Mouse (Mus musculus) neural tube, embryonic 15.5 days (tissue): ENCODE measurements at regions not wholly inside any gene's neighbourhood (a gene's known extent, or its start where the extent isn't known, plus 50 kb on each side); places are given as distances from the start of the nearest gene placed in this dataset.

ENCODE experiments used
- ATAC-seq: fragments of 200-750 bp; cut with Nextera tagmentation; 2 replicates; pipeline ENCODE4 v1.8.0; 2017; ENCODE audit warnings: mild to moderate bottlenecking, moderate TSS enrichment, moderate library complexity; ENCODE audit not compliant: low FRiP score
- H3K27ac ChIP-seq: fragments of 300-500 bp; sonication (generic); replicated peaks from 2 replicates; pipeline ENCODE4 v1.5.1; 2015; ENCODE audit warnings: mild to moderate bottlenecking, inconsistent platforms
- H3K27me3 ChIP-seq: fragments of 300-500 bp; sonication (generic); replicated peaks from 2 replicates; pipeline ENCODE4 v1.6.1; 2015; ENCODE audit warnings: inconsistent platforms
- H3K36me3 ChIP-seq: fragments of 300-500 bp; sonication (generic); 2 replicates; pipeline ENCODE4 v1.6.1; 2015; ENCODE audit warnings: inconsistent platforms
- H3K4me1 ChIP-seq: fragments of 300-500 bp; sonication (generic); 2 replicates; pipeline ENCODE4 v1.6.1; 2015; ENCODE audit warnings: inconsistent platforms
- H3K4me2 ChIP-seq: fragments of 300-500 bp; sonication (generic); 2 replicates; pipeline ENCODE4 v1.6.1; 2015; ENCODE audit warnings: inconsistent platforms, mild to moderate bottlenecking, moderate library complexity
- H3K4me3 ChIP-seq: fragments of 300-500 bp; sonication (generic); replicated peaks from 2 replicates; pipeline ENCODE4 v1.5.1; 2015; ENCODE audit warnings: mild to moderate bottlenecking, inconsistent platforms
- H3K9ac ChIP-seq: fragments of 300-500 bp; sonication (generic); replicated peaks from 2 replicates; pipeline ENCODE4 v1.6.1; 2015; ENCODE audit warnings: mild to moderate bottlenecking, inconsistent platforms
- H3K9me3 ChIP-seq: fragments of 300-500 bp; sonication (generic); replicated peaks from 2 replicates; pipeline ENCODE4 v1.6.1; 2016; ENCODE audit warnings: inconsistent platforms
- WGBS: fragments of 180-500 bp; shearing (Covaris S2); methylation state at CpG from one replicate; pipeline ENCODE4 v1.1.7; 2015; ENCODE audit warnings: mixed read lengths; 5-methylcytosine and 5-hydroxymethylcytosine counted together

DNA sequence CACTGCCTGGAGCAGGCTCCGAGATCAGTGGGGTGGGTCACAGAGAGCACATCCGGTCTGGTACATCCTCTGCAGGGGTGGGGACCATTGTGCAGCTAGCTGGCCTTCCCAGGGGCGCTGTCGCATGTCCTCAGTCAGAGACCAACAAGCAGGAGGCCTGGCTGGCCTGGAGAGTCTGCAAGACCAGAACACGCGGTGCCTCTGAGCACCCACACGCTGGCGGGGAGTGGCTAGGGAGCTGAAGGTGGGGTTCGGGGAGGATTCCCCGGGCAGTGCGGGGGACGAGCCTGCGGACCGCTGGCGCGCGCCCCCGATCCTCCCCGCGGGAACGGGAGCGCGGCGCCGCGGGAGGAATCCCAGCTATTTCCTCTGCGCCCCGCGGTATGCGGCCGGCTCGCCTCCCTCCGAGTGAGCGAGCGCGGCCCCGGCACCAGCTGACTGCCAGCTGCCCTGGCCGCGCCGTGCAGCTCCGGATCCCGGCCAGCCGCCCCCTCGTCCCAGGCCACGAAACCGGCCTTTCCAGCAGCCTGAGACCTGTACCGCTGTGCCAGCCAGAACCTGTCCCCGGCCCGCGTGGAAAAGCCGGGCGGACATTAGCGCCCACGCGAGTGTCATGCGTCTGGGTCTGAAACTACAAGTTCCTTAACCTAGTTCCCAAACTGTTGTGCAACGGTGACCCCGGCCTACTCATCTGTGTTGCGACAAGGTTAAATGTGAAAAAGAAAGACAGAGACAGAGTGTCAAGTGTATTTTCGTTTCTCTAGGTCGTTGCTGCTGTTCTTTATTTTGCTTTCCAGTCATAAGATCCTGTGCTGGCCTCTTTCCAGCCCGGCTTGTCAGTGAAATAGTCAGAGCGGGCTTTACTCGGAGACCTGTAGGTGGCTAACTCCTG, 61.2 kb downstream of the Pkdcc start:
- WGBS: 5% methylated on average over 60 of the region's 64 CpGs
- Histone ChIP-seq H3K4me2 (peak overlapping the region; percentile 90), H3K36me3 (no peaks in the 10 kb centered on the region), H3K9ac (peak overlapping the region; percentile 70), H3K4me1 (peaks cover 25% of the 10 kb centered on the region), H3K27ac (peak overlapping the region; percentile 76), H3K27me3 (0 out of 2 replicates have a peak, but pooled peaks cover 5% of the 10 kb centered on the region), H3K9me3 (no peaks in the 10 kb centered on the region), H3K4me3 (peak overlapping the region; percentile 49)
- peak; percentile 79 for ATAC-seq

DNA sequence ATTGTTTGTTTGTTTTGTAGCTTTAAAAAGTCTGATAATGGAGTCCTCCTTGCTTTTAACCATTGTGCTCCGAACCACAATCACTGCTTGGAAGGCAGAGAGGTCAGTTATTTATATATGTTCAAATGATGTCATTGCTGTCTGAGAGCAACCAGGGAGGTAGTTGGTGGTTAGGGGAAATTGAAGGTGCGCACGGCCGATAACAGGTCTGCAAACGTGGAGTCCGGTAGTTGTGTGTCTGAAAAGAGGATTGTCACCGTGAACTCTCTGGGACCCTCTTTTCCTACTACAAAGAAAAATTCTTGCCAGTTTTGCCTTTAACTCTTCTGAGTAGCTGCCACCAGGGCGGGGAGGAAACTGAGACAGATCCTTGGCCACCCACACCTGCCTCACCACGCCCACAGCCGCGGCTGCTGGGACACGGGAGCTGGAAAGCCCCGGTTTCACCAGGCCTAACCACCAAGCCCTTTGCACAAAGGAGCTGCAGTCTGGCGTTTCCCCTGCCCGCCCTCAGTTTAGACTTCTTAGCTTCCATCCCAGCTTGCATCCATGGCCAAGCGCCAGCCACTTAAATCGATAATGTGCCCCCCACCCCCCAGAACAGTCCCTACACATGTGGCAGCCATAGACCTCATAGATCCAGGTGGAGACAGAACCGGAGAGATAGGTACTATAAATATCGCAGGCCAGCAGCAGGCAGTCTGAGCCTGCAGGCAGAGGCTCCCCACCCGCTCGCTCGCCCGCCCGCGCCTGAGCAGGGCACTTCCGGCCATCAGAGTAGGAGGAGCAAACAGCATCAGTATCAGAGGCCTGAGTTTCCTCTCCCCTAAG, 62.2 kb downstream of the Pkdcc start:
- Histone ChIP-seq H3K4me3 (peak overlapping the region; percentile 14; the same call in 1 of the 2 replicates), H3K9ac (peak overlapping the region; percentile 38; the same call in 1 of the 2 replicates), H3K9me3 (no peaks in the 10 kb centered on the region), H3K27ac (peak overlapping the region; percentile 76), H3K27me3 (0 out of 2 replicates have a peak, but pooled peaks cover 5% of the 10 kb centered on the region), H3K4me2 (peak overlapping the region; percentile 90), H3K4me1 (peaks cover 25% of the 10 kb centered on the region), H3K36me3 (no peaks in the 10 kb centered on the region)
- peak; percentile 67 for ATAC-seq
- 28% methylated on average over 26 of the region's 26 CpGs for WGBS

DNA sequence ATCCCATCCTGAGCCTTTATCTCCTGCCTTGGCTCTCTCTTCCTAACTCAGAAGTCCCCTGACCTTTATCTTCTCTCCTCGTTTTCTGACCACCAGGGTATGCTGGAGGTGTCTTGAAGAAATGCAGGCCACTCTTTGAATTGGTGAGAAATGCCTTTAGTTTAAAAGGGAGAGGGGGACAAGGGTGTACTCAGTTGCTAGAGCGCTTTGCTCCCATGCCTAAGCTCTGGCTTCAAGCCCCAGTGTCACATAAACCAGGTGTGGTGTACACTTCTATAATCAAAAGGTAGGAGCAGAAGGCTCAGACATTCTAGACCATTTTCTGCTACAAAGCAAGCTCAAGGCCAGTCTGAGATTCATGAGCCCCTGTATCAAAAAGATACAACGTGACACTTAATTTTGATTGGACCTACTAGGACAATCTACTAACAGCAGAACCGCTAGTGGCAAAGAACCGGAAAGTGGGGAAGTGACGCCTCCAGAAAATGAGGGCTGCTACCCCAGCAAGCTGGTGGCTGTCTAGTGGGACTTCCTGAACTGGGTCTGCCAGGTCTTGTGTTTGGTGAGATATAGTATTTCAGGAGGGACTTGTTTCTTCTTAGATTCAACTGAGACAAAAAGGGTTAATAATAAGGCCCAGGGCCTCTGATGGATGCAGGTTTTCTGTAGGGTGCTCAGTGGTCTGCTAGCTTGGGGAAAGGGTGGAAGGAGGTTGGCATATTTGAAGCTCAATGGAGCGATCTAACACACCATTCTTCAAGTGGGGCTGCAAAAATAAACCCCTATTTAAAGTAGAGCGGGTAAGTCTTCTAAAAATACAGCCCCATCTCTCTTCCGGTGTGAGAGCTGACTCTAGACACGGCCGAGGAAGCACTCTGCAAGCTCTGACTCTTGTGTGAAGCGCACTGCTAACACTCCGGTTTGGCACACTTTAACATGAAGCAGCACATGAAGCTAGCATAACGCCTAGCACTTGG, 63.1 kb downstream of the Pkdcc start:
- Histone ChIP-seq H3K9ac (peak overlapping the region; percentile 38; the same call in 1 of the 2 replicates), H3K9me3 (no peaks in the 10 kb centered on the region), H3K27ac (peak overlapping the region; percentile 60), H3K4me3 (peak overlapping the region; percentile 14; the same call in 1 of the 2 replicates), H3K4me1 (peaks cover 25% of the 10 kb centered on the region), H3K27me3 (no peaks in the 10 kb centered on the region), H3K4me2 (peak overlapping the region; percentile 48), H3K36me3 (no peaks in the 10 kb centered on the region)
- ATAC-seq: no peak
- WGBS: 78% methylated on average over 14 of the region's 14 CpGs

DNA sequence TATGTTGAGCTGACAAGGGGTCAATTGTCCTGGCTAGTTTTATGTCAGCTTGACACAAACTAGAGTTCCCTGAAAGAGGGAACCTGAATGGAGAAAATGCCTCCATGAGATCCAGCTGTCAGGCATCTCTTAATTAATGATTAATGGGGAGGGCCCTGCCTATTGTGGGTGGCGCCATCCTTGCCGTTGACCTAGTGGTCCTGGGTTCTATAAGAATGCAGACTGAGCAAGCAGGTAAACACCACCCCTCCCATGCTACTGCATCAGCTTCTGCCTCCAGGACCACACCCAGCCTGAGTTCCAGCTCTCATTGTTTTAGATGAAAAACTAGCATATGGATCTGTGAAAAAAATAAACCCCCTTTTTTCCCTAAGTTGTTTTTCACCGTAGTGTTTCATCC, 67.4 kb upstream of the Eml4 start:
- no peak overlapping the region for H3K4me3 ChIP-seq
- no peaks in the 10 kb centered on the region for H3K9me3 ChIP-seq
- no peak overlapping the region for H3K4me2 ChIP-seq
- WGBS: 61% methylated on average over 3 of the region's 3 CpGs
- H3K27ac ChIP-seq: no peak overlapping the region
- no peaks in the 10 kb centered on the region for H3K27me3 ChIP-seq
- H3K36me3 ChIP-seq: no peaks in the 10 kb centered on the region
- no peak overlapping the region for H3K9ac ChIP-seq
- H3K4me1 ChIP-seq: peaks cover 12% of the 10 kb centered on the region
- ATAC-seq: no peak

DNA sequence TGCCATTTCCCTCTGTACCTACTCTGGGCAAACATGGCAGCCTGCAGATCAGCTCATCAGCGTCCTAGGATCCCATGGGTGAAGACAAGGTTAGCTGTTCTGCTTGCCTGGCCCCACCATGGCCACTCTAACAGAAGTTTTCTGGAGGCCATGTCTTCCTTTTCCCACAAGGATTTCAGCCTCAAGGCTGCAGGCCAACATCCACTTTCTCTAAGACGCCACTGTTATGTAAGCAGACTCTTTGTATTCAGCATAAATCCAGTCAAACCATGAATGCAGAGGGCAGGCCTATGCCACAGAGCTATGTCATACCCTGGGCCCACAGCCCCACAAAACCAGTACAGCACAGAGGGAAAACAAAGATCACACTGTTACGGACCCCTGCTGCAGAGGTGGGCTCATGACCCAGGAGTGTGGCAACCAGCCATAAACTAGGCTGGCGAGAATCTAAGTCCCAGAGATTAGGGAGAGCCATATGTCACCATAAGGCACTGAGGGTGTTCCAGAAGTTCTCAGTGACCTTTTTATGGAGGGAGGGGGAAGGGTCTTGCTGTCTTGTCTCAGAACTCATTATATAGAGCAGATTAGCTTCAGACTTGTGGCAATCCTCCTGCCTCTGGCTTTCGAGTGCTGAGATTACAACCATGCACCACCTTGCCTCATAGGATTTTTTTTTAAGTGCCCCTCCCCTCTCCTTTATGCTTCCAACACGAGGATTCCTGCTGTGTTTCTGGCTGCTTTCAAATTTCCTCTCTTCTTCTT, 63.2 kb upstream of the Eml4 start:
- 34% methylated on average over 6 of the region's 6 CpGs for whole genome bisulfite sequencing
- ATAC-seq: peak; percentile 74
- Histone ChIP-seq H3K9me3 (no peaks in the 10 kb centered on the region), H3K4me3 (no peak overlapping the region), H3K9ac (0 out of 2 replicates have a peak overlapping the region, but pooled peaks have one; percentile 11), H3K27me3 (no peaks in the 10 kb centered on the region), H3K4me1 (peaks cover 12% of the 10 kb centered on the region), H3K36me3 (no peaks in the 10 kb centered on the region), H3K27ac (peak overlapping the region; percentile 72), H3K4me2 (peak overlapping the region; percentile 8; the same call in 1 of the 2 replicates)

DNA sequence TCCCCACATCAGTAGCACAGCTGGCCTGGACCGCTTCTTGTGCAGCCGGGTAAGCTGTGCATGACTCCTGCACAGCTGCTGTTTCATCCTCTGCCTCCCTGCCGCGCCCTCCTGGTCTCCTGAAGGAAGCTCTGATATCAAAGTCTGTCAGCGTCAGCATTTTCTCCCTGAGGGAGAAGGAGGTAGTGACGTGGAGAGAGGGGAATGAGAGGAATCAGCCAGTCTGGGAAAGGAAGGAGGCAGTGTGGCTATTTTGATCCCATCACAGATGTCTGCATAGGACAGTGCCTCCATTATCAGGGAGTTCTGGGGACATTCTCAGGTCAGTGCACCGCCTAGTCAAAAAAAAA, 62.6 kb upstream of the Eml4 start:
- Histone ChIP-seq H3K27me3 (no peaks in the 10 kb centered on the region), H3K4me1 (peaks cover 12% of the 10 kb centered on the region), H3K4me3 (no peak overlapping the region), H3K36me3 (no peaks in the 10 kb centered on the region), H3K4me2 (peak overlapping the region; percentile 8; the same call in 1 of the 2 replicates), H3K9ac (0 out of 2 replicates have a peak overlapping the region, but pooled peaks have one; percentile 11), H3K9me3 (no peaks in the 10 kb centered on the region), H3K27ac (peak overlapping the region; percentile 72)
- ATAC-seq: peak; percentile 73
- WGBS: 12% methylated on average over 7 of the region's 7 CpGs

DNA sequence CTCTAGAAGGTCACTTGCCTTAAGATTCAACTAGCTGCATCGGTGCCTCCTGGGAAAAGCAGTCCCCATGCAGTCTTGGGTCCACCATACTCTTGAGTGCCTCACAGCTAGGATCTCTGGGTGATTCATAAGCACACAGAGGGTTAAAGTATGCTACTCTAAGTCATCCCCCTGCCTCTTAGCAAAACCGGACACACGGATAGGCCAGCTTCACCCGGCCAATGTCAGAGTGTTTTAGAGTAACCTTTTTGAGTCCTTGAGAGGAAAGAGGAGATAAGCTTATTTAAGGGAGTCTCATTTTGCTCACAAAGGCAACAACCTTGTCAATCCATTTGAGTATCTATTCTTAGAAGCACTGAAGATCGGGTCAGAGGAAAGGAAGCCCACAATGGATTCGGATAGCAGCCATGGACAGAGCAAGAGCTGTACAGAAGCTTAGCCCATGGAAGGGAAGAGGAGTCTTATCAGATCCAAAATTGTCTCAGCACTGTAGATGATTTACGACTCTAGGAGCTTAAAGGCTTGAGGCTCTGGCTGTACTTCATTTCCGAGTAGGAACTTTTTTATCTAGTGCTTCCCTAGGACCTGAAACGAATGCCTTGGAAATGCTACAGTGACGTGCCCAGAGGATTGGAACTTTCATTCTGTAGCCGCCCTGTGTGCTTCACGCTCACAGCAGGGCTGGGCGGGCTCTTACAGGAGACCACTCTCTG, 55.0 kb upstream of the Eml4 start:
- Histone ChIP-seq H3K4me1 (no peaks in the 10 kb centered on the region), H3K36me3 (no peaks in the 10 kb centered on the region), H3K9me3 (no peaks in the 10 kb centered on the region), H3K4me3 (no peak overlapping the region), H3K27ac (no peak overlapping the region), H3K27me3 (no peaks in the 10 kb centered on the region), H3K4me2 (no peak overlapping the region), H3K9ac (no peak overlapping the region)
- WGBS: 84% methylated on average over 13 of the region's 13 CpGs
- no peak for ATAC-seq

DNA sequence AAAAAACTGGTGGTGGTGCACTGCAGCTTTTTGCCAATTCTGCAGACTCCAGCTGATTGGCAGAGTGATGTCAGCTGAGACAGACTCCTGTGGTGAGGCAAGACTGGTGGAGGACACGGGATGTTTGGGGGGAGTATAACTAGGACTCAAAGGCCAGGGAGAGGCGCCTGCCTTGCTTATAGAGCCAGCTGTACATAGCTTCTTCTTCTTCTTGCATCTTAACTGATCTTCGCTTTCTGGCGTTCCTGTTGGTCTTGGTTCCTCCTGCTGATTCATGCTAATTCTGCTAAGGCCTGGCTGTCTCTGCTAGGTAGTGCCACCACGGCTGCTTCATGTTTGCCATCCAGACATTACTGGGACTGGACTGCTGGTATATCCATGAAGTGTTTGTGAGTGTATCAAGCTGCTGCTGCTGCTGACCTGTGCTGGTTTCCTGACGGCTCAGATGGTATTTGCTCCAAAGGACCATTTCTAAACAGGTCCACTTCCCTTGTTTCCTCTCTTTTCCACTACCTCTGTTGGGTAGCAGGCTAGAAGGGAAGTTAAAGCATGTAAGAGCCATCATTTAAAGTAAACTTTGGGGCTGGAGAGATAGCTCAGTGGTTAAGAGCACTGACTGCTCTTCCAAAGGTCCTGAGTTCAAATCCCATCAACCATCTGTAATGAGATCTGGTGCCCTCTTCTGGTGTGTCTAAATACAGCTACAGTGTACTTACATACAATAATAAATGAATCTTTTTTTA, 53.2 kb upstream of the Eml4 start:
- Histone ChIP-seq H3K4me1 (no peaks in the 10 kb centered on the region), H3K4me3 (no peak overlapping the region), H3K9ac (no peak overlapping the region), H3K9me3 (no peaks in the 10 kb centered on the region), H3K36me3 (no peaks in the 10 kb centered on the region), H3K27ac (no peak overlapping the region), H3K4me2 (no peak overlapping the region), H3K27me3 (no peaks in the 10 kb centered on the region)
- 73% methylated on average over 6 of the region's 6 CpGs for WGBS
- no peak for ATAC-seq
